Mouse (Mus musculus): ENCODE measurements at regions not wholly inside any gene's neighbourhood (a gene's known extent, or its start where the extent isn't known, plus 50 kb on each side); places are given as distances from the start of the nearest gene placed in this dataset.

- TF ChIP-seq CHD2 (IDR thresholded peaks at IDR 0.05; ENCODE audit: low read depth, low read length) (no peak), MAFK (IDR thresholded peaks at IDR 0.05; ENCODE audit: insufficient read depth, low read depth, low read length) (no peak), ZNF384 (IDR thresholded peaks at IDR 0.05; ENCODE audit: low read depth, low read length) (no peak), HCFC1 (IDR thresholded peaks at IDR 0.05; ENCODE audit: borderline replicate concordance, insufficient read depth, low read length) (no peak)
- Histone ChIP-seq H3K9ac (ENCODE audit: insufficient read depth, low read depth, low read length, poor library complexity, severe bottlenecking) (no peak overlapping the region), H3K4me1 (ENCODE audit: control insufficient read depth in 2 of 2, insufficient read depth in 2 of 2, low read length in 2 of 2, poor library complexity in 1 of 2) (no peaks in the 10 kb centered on the region), H3K27ac (ENCODE audit: insufficient read depth, low read depth, low read length, poor library complexity, severe bottlenecking) (no peak overlapping the region), H3K4me3 (ENCODE audit: insufficient read depth in 1 of 2, low read depth in 1 of 2, low read length in 2 of 2, poor library complexity in 1 of 2, severe bottlenecking in 1 of 2) (no peak overlapping the region), H3K36me3 (ENCODE audit: control insufficient read depth, insufficient read depth, low read length, poor library complexity, severe bottlenecking) (no peaks in the 10 kb centered on the region), H3K9me3 (ENCODE audit: control insufficient read depth, insufficient read depth, low read depth, low read length) (no peaks in the 10 kb centered on the region)
- in situ Hi-C loops (cut with MboI; ENCODE audit: low sequenced_read_pairs in 2 of 2, unreplicated experiment in 2 of 2) = no loop called here
- no peak for DNase-seq (ENCODE audit: low read depth, low spot score)
Observed at GRCm38 (mm10) chr14:61803421-61803925, 196.2 kb downstream of the Kcnrg start.

- no peaks in the 10 kb centered on the region for H3K9me3 ChIP-seq (ENCODE audit: control insufficient read depth, insufficient read depth, low read depth, low read length)
- H3K27ac ChIP-seq (ENCODE audit: insufficient read depth, low read depth, low read length, poor library complexity, severe bottlenecking) = no peak overlapping the region
- H3K4me3 ChIP-seq (ENCODE audit: insufficient read depth in 1 of 2, low read depth in 1 of 2, low read length in 2 of 2, poor library complexity in 1 of 2, severe bottlenecking in 1 of 2) = no peak overlapping the region
- in situ Hi-C loops (cut with MboI; ENCODE audit: low sequenced_read_pairs in 2 of 2, unreplicated experiment in 2 of 2) = no loop called here
- H3K36me3 ChIP-seq (ENCODE audit: control insufficient read depth, insufficient read depth, low read length, poor library complexity, severe bottlenecking) = no peaks in the 10 kb centered on the region
- no peaks in the 10 kb centered on the region for H3K4me1 ChIP-seq (ENCODE audit: control insufficient read depth in 2 of 2, insufficient read depth in 2 of 2, low read length in 2 of 2, poor library complexity in 1 of 2)
- no peak overlapping the region for H3K9ac ChIP-seq (ENCODE audit: insufficient read depth, low read depth, low read length, poor library complexity, severe bottlenecking)
- no peak for TF ChIP-seq ZNF384 (IDR thresholded peaks at IDR 0.05; ENCODE audit: low read depth, low read length)
- TF ChIP-seq CHD2 (IDR thresholded peaks at IDR 0.05; ENCODE audit: low read depth, low read length) = no peak
- no peak for TF ChIP-seq MAFK (IDR thresholded peaks at IDR 0.05; ENCODE audit: insufficient read depth, low read depth, low read length)
- no peak for TF ChIP-seq ZC3H11A (IDR thresholded peaks at IDR 0.05; ENCODE audit: borderline replicate concordance, low read depth, low read length)
- no peak for TF ChIP-seq HCFC1 (IDR thresholded peaks at IDR 0.05; ENCODE audit: borderline replicate concordance, insufficient read depth, low read length)
- no peak for DNase-seq (ENCODE audit: low read depth, low spot score)
Observed at GRCm38 (mm10) chr14:61805433-61805832, 198.2 kb downstream of the Kcnrg start.

GRCm38 (mm10) chr14:61808193-61808592 lies 200.9 kb downstream of the Kcnrg start:
- in situ Hi-C loops (cut with MboI; ENCODE audit: low sequenced_read_pairs in 2 of 2, unreplicated experiment in 2 of 2) = no loop called here
- Histone ChIP-seq H3K36me3 (ENCODE audit: control insufficient read depth, insufficient read depth, low read length, poor library complexity, severe bottlenecking) (no peaks in the 10 kb centered on the region), H3K9ac (ENCODE audit: insufficient read depth, low read depth, low read length, poor library complexity, severe bottlenecking) (no peak overlapping the region), H3K4me1 (ENCODE audit: control insufficient read depth in 2 of 2, insufficient read depth in 2 of 2, low read length in 2 of 2, poor library complexity in 1 of 2) (no peaks in the 10 kb centered on the region), H3K27ac (ENCODE audit: insufficient read depth, low read depth, low read length, poor library complexity, severe bottlenecking) (no peak overlapping the region), H3K9me3 (ENCODE audit: control insufficient read depth, insufficient read depth, low read depth, low read length) (no peaks in the 10 kb centered on the region), H3K4me3 (ENCODE audit: insufficient read depth in 1 of 2, low read depth in 1 of 2, low read length in 2 of 2, poor library complexity in 1 of 2, severe bottlenecking in 1 of 2) (no peak overlapping the region)
- DNase-seq (ENCODE audit: low read depth, low spot score) = no peak
- TF ChIP-seq CHD2 (IDR thresholded peaks at IDR 0.05; ENCODE audit: low read depth, low read length) (no peak), MAFK (IDR thresholded peaks at IDR 0.05; ENCODE audit: insufficient read depth, low read depth, low read length) (no peak), ZNF384 (IDR thresholded peaks at IDR 0.05; ENCODE audit: low read depth, low read length) (no peak), HCFC1 (IDR thresholded peaks at IDR 0.05; ENCODE audit: borderline replicate concordance, insufficient read depth, low read length) (no peak), ZC3H11A (IDR thresholded peaks at IDR 0.05; ENCODE audit: borderline replicate concordance, low read depth, low read length) (no peak)

GRCm38 (mm10) chr14:61809716-61810437 lies 202.6 kb downstream of the Kcnrg start:
- in situ Hi-C loops (cut with MboI; ENCODE audit: low sequenced_read_pairs in 2 of 2, unreplicated experiment in 2 of 2) = no loop called here
- H3K4me1 ChIP-seq (ENCODE audit: control insufficient read depth in 2 of 2, insufficient read depth in 2 of 2, low read length in 2 of 2, poor library complexity in 1 of 2) = no peaks in the 10 kb centered on the region
- no peak overlapping the region for H3K27ac ChIP-seq (ENCODE audit: insufficient read depth, low read depth, low read length, poor library complexity, severe bottlenecking)
- H3K4me3 ChIP-seq (ENCODE audit: insufficient read depth in 1 of 2, low read depth in 1 of 2, low read length in 2 of 2, poor library complexity in 1 of 2, severe bottlenecking in 1 of 2) = no peak overlapping the region
- no peaks in the 10 kb centered on the region for H3K9me3 ChIP-seq (ENCODE audit: control insufficient read depth, insufficient read depth, low read depth, low read length)
- no peak for TF ChIP-seq CHD2 (IDR thresholded peaks at IDR 0.05; ENCODE audit: low read depth, low read length)
- TF ChIP-seq ZNF384 (IDR thresholded peaks at IDR 0.05; ENCODE audit: low read depth, low read length) = no peak
- no peak for TF ChIP-seq HCFC1 (IDR thresholded peaks at IDR 0.05; ENCODE audit: borderline replicate concordance, insufficient read depth, low read length)
- no peak for TF ChIP-seq ZC3H11A (IDR thresholded peaks at IDR 0.05; ENCODE audit: borderline replicate concordance, low read depth, low read length)
- no peak for TF ChIP-seq MAFK (IDR thresholded peaks at IDR 0.05; ENCODE audit: insufficient read depth, low read depth, low read length)
- no peak overlapping the region for H3K9ac ChIP-seq (ENCODE audit: insufficient read depth, low read depth, low read length, poor library complexity, severe bottlenecking)
- H3K36me3 ChIP-seq (ENCODE audit: control insufficient read depth, insufficient read depth, low read length, poor library complexity, severe bottlenecking) = no peaks in the 10 kb centered on the region
- no peak for DNase-seq (ENCODE audit: low read depth, low spot score)

Data from ES-E14 (cell line).